23 mouse cellular contexts compared by ENCODE assay signal in genomic region chr10:8454711-8455110, GRCm38 (mm10).
DNase-seq lines count a peak whose midpoint lies in the region; ATAC-seq and TF ChIP-seq lines count a peak whose summit lies in the region.
"Had no signal": no experiment of that assay in that cellular context is flagged by ENCODE, and none has a peak within 500 bp of the region (broad histone marks: within the 10 kb centered on the region; RNA-seq: fewer than 3 reads in every experiment).

No protein-coding gene starts in this region.

- H3K27me3 ChIP-seq in liver, embryonic 12.5 days (replicated peaks), result no peaks in the 10 kb centered on the region
- H3K27me3 ChIP-seq: embryonic facial prominence, embryonic 12.5 days; forebrain, embryonic 15.5 days; heart, embryonic 15.5 days; hindbrain, embryonic 13.5 days; intestine, embryonic 15.5 days; Patski had no signal

- H3K36me3 ChIP-seq in liver, embryonic 12.5 days, result no peaks in the 10 kb centered on the region
- H3K36me3 ChIP-seq: embryonic facial prominence, embryonic 12.5 days; forebrain, embryonic 15.5 days; heart, embryonic 15.5 days; hindbrain, embryonic 13.5 days; intestine, embryonic 15.5 days had no signal

- H3K4me3 ChIP-seq in liver, embryonic 12.5 days, result no peak overlapping the region
- H3K4me3 ChIP-seq: embryonic facial prominence, embryonic 12.5 days; forebrain, embryonic 15.5 days; heart, adult 2 months; heart, embryonic 15.5 days; hindbrain, embryonic 13.5 days; intestine, embryonic 15.5 days had no signal

- WGBS in liver, embryonic 12.5 days (ENCODE audit: insufficient replicate concordance), result 43% methylated on average over 1 of the region's 1 CpGs

- 0 out of 2 replicates have a peak, but pooled peaks cover 5% of the 10 kb centered on the region for H3K9me3 ChIP-seq in liver, embryonic 12.5 days (replicated peaks)
- H3K9me3 ChIP-seq: embryonic facial prominence, embryonic 12.5 days; forebrain, embryonic 15.5 days; heart, embryonic 15.5 days; hindbrain, embryonic 13.5 days; intestine, embryonic 15.5 days had no signal

- H3K27ac ChIP-seq in liver, embryonic 12.5 days, result no peak overlapping the region
- H3K27ac ChIP-seq: embryonic facial prominence, embryonic 12.5 days; forebrain, embryonic 15.5 days; heart, adult 2 months; heart, embryonic 15.5 days; hindbrain, embryonic 13.5 days; hindbrain, postnatal 0 days; intestine, embryonic 15.5 days had no signal

- H3K4me2 ChIP-seq in liver, embryonic 12.5 days, result no peak overlapping the region
- H3K4me2 ChIP-seq: embryonic facial prominence, embryonic 12.5 days; forebrain, embryonic 15.5 days; heart, embryonic 11.5 days; heart, embryonic 15.5 days; hindbrain, embryonic 13.5 days; intestine, embryonic 15.5 days had no signal

- no peaks in the 10 kb centered on the region for H3K4me1 ChIP-seq in liver, embryonic 12.5 days
- H3K4me1 ChIP-seq: embryonic facial prominence, embryonic 12.5 days; forebrain, embryonic 15.5 days; heart, embryonic 15.5 days; hindbrain, embryonic 13.5 days; intestine, embryonic 15.5 days had no signal

- no peak for ATAC-seq in liver, embryonic 12.5 days
- ATAC-seq: forebrain, embryonic 15.5 days; hindbrain, postnatal 0 days; intestine, embryonic 15.5 days; Patski had no signal

- TF ChIP-seq CTCF in brain, embryonic 14.5 days (IDR thresholded peaks at IDR 0.05; ENCODE audit: borderline replicate concordance, extremely low read depth, insufficient read depth, insufficient read length), result no peak

- intact Hi-C loops in gastrocnemius, postnatal 14 days (cut with DNase I; ENCODE audit: low total_unique reads), result no loop called here

- no peak overlapping the region for H3K9ac ChIP-seq in liver, embryonic 12.5 days
- H3K9ac ChIP-seq: embryonic facial prominence, embryonic 12.5 days; forebrain, embryonic 15.5 days; heart, embryonic 15.5 days; hindbrain, embryonic 13.5 days; intestine, embryonic 15.5 days had no signal

- DNase-seq in 416B (ENCODE audit: low read depth) (peak; percentile 23), A20 (ENCODE audit: low read depth, low spot score) (peak; percentile 3), MN1 (ENCODE audit: low spot score) (peak; percentile 33)
- DNase-seq in brain, embryonic 14.5 days (ENCODE audit: low read depth), result peak; percentile 3
- DNase-seq in lung, postnatal 4 days, result no peak
- DNase-seq in gastrocnemius, postnatal 14 days, result no peak
- DNase-seq: adrenal gland, postnatal 10 days; cerebellum, adult 11-12 months; cerebellum, adult 9-10 months; cerebellum, postnatal 25 days; gastrocnemius, postnatal 10 days; heart, adult 2 months; heart, postnatal 14 days; kidney, adult 18-20 months had no signal

- TF ChIP-seq POLR2A in brain, embryonic 14.5 days (IDR thresholded peaks at IDR 0.05; ENCODE audit: borderline replicate concordance, extremely low read depth, insufficient read depth, insufficient read length, poor library complexity, severe bottlenecking), result no peak

Comparison
In these comparisons a context has a peak if more than half of its experiments do, and no peak if none do; other contexts are left out.
1. DNase-seq: peak in 416B (single experiment), A20 (single experiment), MN1 (single experiment) and brain, embryonic 14.5 days (single experiment); none in lung, postnatal 4 days (0 of 2) and gastrocnemius, postnatal 14 days (single experiment).